Mouse (Mus musculus): ENCODE results near the gene Stk33. TPM values are rescaled to one million over a fixed set of nuclear protein-coding genes. Genes with fewer than 3 reads are reported as not detected.

The Stk33 gene
- polyA plus RNA-seq (2014; fragmentation: Nextera tagmentation; extraction: Ambion mirVana), result 9.4 and 10.1 TPM in 2 replicates

GRCm38 (mm10) chr7:109438781-109439591 is at the start of gene Stk33:
Gene Stk33 (minus strand): TSS chr7:109439081.
- ATAC-seq, result peak; percentile 86
- Histone ChIP-seq H3K9ac (ENCODE audit: low read length) (peak within 1 kb of the TSS; percentile 72), H3K36me3 (ENCODE audit: control insufficient read depth, insufficient read depth, low read length) (no peaks in the 10 kb centered on the region)

GRCm38 (mm10) chr7:109484221-109484620 is 45.3 kb upstream of the Stk33 start:
- Histone ChIP-seq H3K27me3 (replicated peaks; ENCODE audit: control insufficient read depth, insufficient read depth, low read length) (no peaks in the 10 kb centered on the region), H3K4me3 (ENCODE audit: low read depth, low read length) (no peak overlapping the region), H3K9ac (ENCODE audit: low read length) (no peak overlapping the region), H3K4me2 (ENCODE audit: low read length) (no peak overlapping the region), H3K36me3 (ENCODE audit: control insufficient read depth, insufficient read depth, low read length) (no peaks in the 10 kb centered on the region), H3K4me1 (ENCODE audit: control insufficient read depth, insufficient read depth, low read length) (no peaks in the 10 kb centered on the region), H3K9me3 (replicated peaks; ENCODE audit: control insufficient read depth, low read length) (no peaks in the 10 kb centered on the region), H3K27ac (ENCODE audit: low read depth, low read length) (no peak overlapping the region)
- 67% methylated on average over 5 of the region's 5 CpGs for WGBS
- no peak for ATAC-seq
- DNase-seq (ENCODE audit: low spot score), result no peak

More at GRCm38 (mm10) chr7:109438781-109439591, at the start of gene Stk33:
- no peaks in the 10 kb centered on the region for H3K27me3 ChIP-seq (replicated peaks; ENCODE audit: control insufficient read depth, insufficient read depth, low read length)
- DNase-seq (ENCODE audit: low spot score), result peak; percentile 80
- no peaks in the 10 kb centered on the region for H3K9me3 ChIP-seq (replicated peaks; ENCODE audit: control insufficient read depth, low read length)
- under 1% methylated on average over 61 of the region's 62 CpGs for WGBS
- peak within 1 kb of the TSS; percentile 85 for H3K4me2 ChIP-seq (ENCODE audit: low read length)
- peak within 1 kb of the TSS; percentile 45 for H3K4me3 ChIP-seq (ENCODE audit: low read depth, low read length)
- H3K27ac ChIP-seq (ENCODE audit: low read depth, low read length), result peak within 1 kb of the TSS; percentile 90
- H3K4me1 ChIP-seq (ENCODE audit: control insufficient read depth, insufficient read depth, low read length), result peaks cover 10% of the 10 kb centered on the region

GRCm38 (mm10) chr7:109480765-109481197 is 41.9 kb upstream of the Stk33 start:
- Histone ChIP-seq H3K4me1 (ENCODE audit: control insufficient read depth, insufficient read depth, low read length) (no peaks in the 10 kb centered on the region), H3K27ac (ENCODE audit: low read depth, low read length) (no peak overlapping the region), H3K9me3 (replicated peaks; ENCODE audit: control insufficient read depth, low read length) (no peaks in the 10 kb centered on the region), H3K4me3 (ENCODE audit: low read depth, low read length) (no peak overlapping the region), H3K27me3 (replicated peaks; ENCODE audit: control insufficient read depth, insufficient read depth, low read length) (no peaks in the 10 kb centered on the region), H3K36me3 (ENCODE audit: control insufficient read depth, insufficient read depth, low read length) (no peaks in the 10 kb centered on the region), H3K9ac (ENCODE audit: low read length) (no peak overlapping the region), H3K4me2 (ENCODE audit: low read length) (peak overlapping the region; percentile 25; the same call in 1 of the 2 replicates)
- 0 out of 2 replicates have a peak, but pooled peaks have one; percentile 48 for ATAC-seq
- DNase-seq (ENCODE audit: low spot score), result peak; percentile 53
- 16% methylated on average over 7 of the region's 7 CpGs for WGBS

GRCm38 (mm10) chr7:109477926-109478325 is 39.0 kb upstream of the Stk33 start:
- Histone ChIP-seq H3K9me3 (replicated peaks; ENCODE audit: control insufficient read depth, low read length) (no peaks in the 10 kb centered on the region), H3K4me3 (ENCODE audit: low read depth, low read length) (no peak overlapping the region), H3K4me1 (ENCODE audit: control insufficient read depth, insufficient read depth, low read length) (no peaks in the 10 kb centered on the region), H3K27ac (ENCODE audit: low read depth, low read length) (no peak overlapping the region), H3K27me3 (replicated peaks; ENCODE audit: control insufficient read depth, insufficient read depth, low read length) (no peaks in the 10 kb centered on the region), H3K9ac (ENCODE audit: low read length) (no peak overlapping the region), H3K4me2 (ENCODE audit: low read length) (no peak overlapping the region), H3K36me3 (ENCODE audit: control insufficient read depth, insufficient read depth, low read length) (no peaks in the 10 kb centered on the region)
- 89% methylated on average over 3 of the region's 3 CpGs for WGBS
- ATAC-seq, result no peak
- DNase-seq (ENCODE audit: low spot score), result no peak

GRCm38 (mm10) chr7:109470700-109471099 is 31.8 kb upstream of the Stk33 start:
- Histone ChIP-seq H3K9me3 (replicated peaks; ENCODE audit: control insufficient read depth, low read length) (no peaks in the 10 kb centered on the region), H3K4me3 (ENCODE audit: low read depth, low read length) (no peak overlapping the region), H3K4me1 (ENCODE audit: control insufficient read depth, insufficient read depth, low read length) (peaks cover 6% of the 10 kb centered on the region; the same call in 1 of the 2 replicates), H3K4me2 (ENCODE audit: low read length) (no peak overlapping the region), H3K36me3 (ENCODE audit: control insufficient read depth, insufficient read depth, low read length) (no peaks in the 10 kb centered on the region), H3K27ac (ENCODE audit: low read depth, low read length) (no peak overlapping the region), H3K9ac (ENCODE audit: low read length) (no peak overlapping the region), H3K27me3 (replicated peaks; ENCODE audit: control insufficient read depth, insufficient read depth, low read length) (no peaks in the 10 kb centered on the region)
- no peak for DNase-seq (ENCODE audit: low spot score)
- ATAC-seq, result no peak
- WGBS, result 68% methylated on average over 4 of the region's 4 CpGs

- H3K9ac ChIP-seq (ENCODE audit: low read length), result no peak overlapping the region
- H3K27me3 ChIP-seq (replicated peaks; ENCODE audit: control insufficient read depth, insufficient read depth, low read length), result no peaks in the 10 kb centered on the region
- 0 out of 2 replicates have a peak, but pooled peaks have one; percentile 12 for ATAC-seq
- H3K4me3 ChIP-seq (ENCODE audit: low read depth, low read length), result no peak overlapping the region
- H3K4me2 ChIP-seq (ENCODE audit: low read length), result no peak overlapping the region
- no peaks in the 10 kb centered on the region for H3K9me3 ChIP-seq (replicated peaks; ENCODE audit: control insufficient read depth, low read length)
- no peak overlapping the region for H3K27ac ChIP-seq (ENCODE audit: low read depth, low read length)
- WGBS, result 48% methylated on average over 6 of the region's 6 CpGs
- H3K4me1 ChIP-seq (ENCODE audit: control insufficient read depth, insufficient read depth, low read length), result peaks cover 6% of the 10 kb centered on the region; the same call in 1 of the 2 replicates
- peak; percentile 7 for DNase-seq (ENCODE audit: low spot score)
- H3K36me3 ChIP-seq (ENCODE audit: control insufficient read depth, insufficient read depth, low read length), result no peaks in the 10 kb centered on the region
These were observed 29.4 kb upstream of the Stk33 start for GRCm38 (mm10) chr7:109468262-109468701.

GRCm38 (mm10) chr7:109467591-109467990 is 28.7 kb upstream of the Stk33 start:
- H3K4me3 ChIP-seq (ENCODE audit: low read depth, low read length), result no peak overlapping the region
- H3K9ac ChIP-seq (ENCODE audit: low read length), result no peak overlapping the region
- WGBS, result 56% methylated on average over 2 of the region's 2 CpGs
- H3K4me1 ChIP-seq (ENCODE audit: control insufficient read depth, insufficient read depth, low read length), result peaks cover 6% of the 10 kb centered on the region; the same call in 1 of the 2 replicates
- H3K36me3 ChIP-seq (ENCODE audit: control insufficient read depth, insufficient read depth, low read length), result no peaks in the 10 kb centered on the region
- DNase-seq (ENCODE audit: low spot score), result peak; percentile 18
- no peaks in the 10 kb centered on the region for H3K27me3 ChIP-seq (replicated peaks; ENCODE audit: control insufficient read depth, insufficient read depth, low read length)
- no peak overlapping the region for H3K27ac ChIP-seq (ENCODE audit: low read depth, low read length)
- ATAC-seq, result no peak
- no peaks in the 10 kb centered on the region for H3K9me3 ChIP-seq (replicated peaks; ENCODE audit: control insufficient read depth, low read length)
- H3K4me2 ChIP-seq (ENCODE audit: low read length), result no peak overlapping the region

GRCm38 (mm10) chr7:109460698-109461097 is 21.8 kb upstream of the Stk33 start:
- H3K27me3 ChIP-seq (replicated peaks; ENCODE audit: control insufficient read depth, insufficient read depth, low read length), result no peaks in the 10 kb centered on the region
- no peaks in the 10 kb centered on the region for H3K9me3 ChIP-seq (replicated peaks; ENCODE audit: control insufficient read depth, low read length)
- H3K4me1 ChIP-seq (ENCODE audit: control insufficient read depth, insufficient read depth, low read length), result no peaks in the 10 kb centered on the region
- H3K36me3 ChIP-seq (ENCODE audit: control insufficient read depth, insufficient read depth, low read length), result no peaks in the 10 kb centered on the region
- ATAC-seq, result no peak
- 90% methylated on average over 8 of the region's 8 CpGs for WGBS
- H3K27ac ChIP-seq (ENCODE audit: low read depth, low read length), result no peak overlapping the region
- no peak overlapping the region for H3K4me3 ChIP-seq (ENCODE audit: low read depth, low read length)
- DNase-seq (ENCODE audit: low spot score), result no peak
- no peak overlapping the region for H3K9ac ChIP-seq (ENCODE audit: low read length)
- H3K4me2 ChIP-seq (ENCODE audit: low read length), result no peak overlapping the region

GRCm38 (mm10) chr7:109456563-109456962 is 17.7 kb upstream of the Stk33 start:
- WGBS, result 73% methylated on average over 6 of the region's 6 CpGs
- no peak overlapping the region for H3K9ac ChIP-seq (ENCODE audit: low read length)
- no peaks in the 10 kb centered on the region for H3K4me1 ChIP-seq (ENCODE audit: control insufficient read depth, insufficient read depth, low read length)
- H3K27ac ChIP-seq (ENCODE audit: low read depth, low read length), result no peak overlapping the region
- no peaks in the 10 kb centered on the region for H3K27me3 ChIP-seq (replicated peaks; ENCODE audit: control insufficient read depth, insufficient read depth, low read length)
- no peaks in the 10 kb centered on the region for H3K36me3 ChIP-seq (ENCODE audit: control insufficient read depth, insufficient read depth, low read length)
- no peak overlapping the region for H3K4me2 ChIP-seq (ENCODE audit: low read length)
- no peak overlapping the region for H3K4me3 ChIP-seq (ENCODE audit: low read depth, low read length)
- ATAC-seq, result no peak
- no peak for DNase-seq (ENCODE audit: low spot score)
- no peaks in the 10 kb centered on the region for H3K9me3 ChIP-seq (replicated peaks; ENCODE audit: control insufficient read depth, low read length)

Measured in forebrain, embryonic 14.5 days (tissue).